Mouse (Mus musculus) fibroblast of lung, adult 2 months (primary cell): ENCODE results near the gene 4930402K13Rik.
A peak's percentile ranks its signal among the peaks of the same experiment; 100 is the strongest.
"Not testable (repeated sequence)": the region's sequence is repeated elsewhere in the genome, so short reads cannot be mapped to it uniquely, and the experiment has no call there.

Source experiments
- DNase-seq: peaks from one replicate; pipeline ENCODE4 v3.0.0-alpha.2; 2011; ENCODE audit warnings: low read depth

4930402K13Rik gene

GRCm38 (mm10) chrX:9104262-9104661 lies at the start of gene 4930402K13Rik:
4930402K13Rik (plus strand) TSS chrX:9104562.
- no peak for DNase-seq

GRCm38 (mm10) chrX:9060952-9061351 lies 43.4 kb upstream of the 4930402K13Rik start:
- DNase-seq, result not testable (repeated sequence)

- no peak for DNase-seq
Observed at GRCm38 (mm10) chrX:9062101-9062500, 42.3 kb upstream of the 4930402K13Rik start.

- not testable (repeated sequence) for DNase-seq
Observed at GRCm38 (mm10) chrX:9062715-9063114, 41.6 kb upstream of the 4930402K13Rik start, which contains the start of gene Fthl17f. Fthl17f (plus strand) TSS chrX:9063015.

GRCm38 (mm10) chrX:9077699-9078098 lies 26.7 kb upstream of the 4930402K13Rik start:
- DNase-seq, result not testable (repeated sequence)

GRCm38 (mm10) chrX:9095066-9095465 lies 9.3 kb upstream of the 4930402K13Rik start:
- DNase-seq, result not testable (repeated sequence)

- DNase-seq, result no peak
Observed at GRCm38 (mm10) chrX:9110381-9110780, 6.0 kb downstream of the 4930402K13Rik start.

GRCm38 (mm10) chrX:9124928-9125327 lies 20.6 kb downstream of the 4930402K13Rik start:
- DNase-seq, result no peak

GRCm38 (mm10) chrX:9128317-9128831 lies 24.0 kb downstream of the 4930402K13Rik start:
- peak; percentile 9 for DNase-seq

- no peak for DNase-seq
Observed at GRCm38 (mm10) chrX:9139290-9139948, 35.1 kb downstream of the 4930402K13Rik start.

- DNase-seq, result no peak
Observed at GRCm38 (mm10) chrX:9142669-9143068, 38.3 kb downstream of the 4930402K13Rik start.
